Mouse (Mus musculus): ENCODE results near the gene Sms.

DNA sequence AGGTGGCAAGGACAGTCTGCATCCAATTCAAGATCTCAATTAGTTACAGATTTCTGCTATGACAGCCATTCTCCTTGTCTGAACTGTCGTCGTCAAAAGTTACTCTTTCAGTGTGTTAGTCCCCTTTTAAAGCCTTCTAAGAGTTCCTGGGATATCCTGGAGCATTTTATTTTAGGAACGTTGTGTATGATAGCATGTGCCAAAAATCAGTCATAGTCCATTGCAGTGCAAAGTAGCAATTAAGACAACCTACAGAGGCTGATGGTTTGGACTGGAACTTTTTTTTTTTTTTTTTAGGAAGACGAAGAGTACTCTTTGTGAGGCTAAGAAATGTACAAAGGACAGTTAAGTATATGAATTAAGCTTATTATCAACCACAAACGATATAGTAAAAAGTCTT lies 76.9 kb downstream of the Sms start, which contains the start of gene Phex:
- TF ChIP-seq POLR2A (IDR thresholded peaks at IDR 0.05; ENCODE audit: low read depth, low read length) (no peak), CTCF (IDR thresholded peaks at IDR 0.05; ENCODE audit: extremely low read depth, insufficient read depth, insufficient read length, insufficient replicate concordance) (no peak)
